In genomic region chr16:34694477-34694876, GRCm38 (mm10) we compare ENCODE assay signal across 1 mouse cellular context.
A peak's percentile ranks its signal among the peaks of the same experiment; 100 is the strongest.
TF ChIP-seq lines count a peak whose summit lies in the region.

No protein-coding gene starts in this region.

TF ChIP-seq in MEL, 35 proteins besides CTCF, POLR2A, EP300 and RAD21 (continued from another document):
- TF ChIP-seq UBTF (IDR thresholded peaks at IDR 0.05; ENCODE audit: borderline replicate concordance, insufficient read depth, low read depth, low read length): no peak
- TF ChIP-seq GATA1 (IDR thresholded peaks at IDR 0.05; ENCODE audit: low read depth, low read length): peak; percentile 87
- TF ChIP-seq MXI1 (IDR thresholded peaks at IDR 0.05; ENCODE audit: low read depth, low read length): no peak
- TF ChIP-seq MYB (IDR thresholded peaks at IDR 0.05; ENCODE audit: low read depth, low read length): peak; percentile 66
